Mouse (Mus musculus) embryonic facial prominence, embryonic 13.5 days (tissue): Measurements from ENCODE around the gene T. TPM values are rescaled to one million over a fixed set of nuclear protein-coding genes. Genes with fewer than 3 reads are reported as not detected.
"Not testable (repeated sequence)": the region's sequence is repeated elsewhere in the genome, so short reads cannot be mapped to it uniquely, and the experiment has no call there.

Source experiments
- ATAC-seq: fragments of 200-750 bp; cut with Nextera tagmentation; 2 replicates; pipeline ENCODE4 v1.8.0; 2017; ENCODE audit warnings: low read depth; ENCODE audit not compliant: insufficient number of reproducible peaks, insufficient read depth, low FRiP score, low TSS enrichment
- H3K27ac ChIP-seq: fragments of 300-500 bp; sonication (generic); 2 replicates; pipeline ENCODE4 v1.5.1; 2015; ENCODE audit warnings: moderate library complexity, mild to moderate bottlenecking, inconsistent platforms
- H3K27me3 ChIP-seq: fragments of 300-500 bp; sonication (generic); 2 replicates; pipeline ENCODE4 v1.6.1; 2015; ENCODE audit warnings: mild to moderate bottlenecking, inconsistent platforms
- H3K36me3 ChIP-seq: fragments of 300-500 bp; sonication (generic); 2 replicates; pipeline ENCODE4 v1.6.1; 2015; ENCODE audit warnings: mild to moderate bottlenecking, inconsistent platforms
- H3K4me1 ChIP-seq: fragments of 300-500 bp; sonication (generic); 2 replicates; pipeline ENCODE4 v1.6.1; 2015; ENCODE audit warnings: inconsistent platforms
- H3K4me2 ChIP-seq: fragments of 300-500 bp; sonication (generic); 2 replicates; pipeline ENCODE4 v1.6.1; 2015; ENCODE audit warnings: moderate library complexity, mild to moderate bottlenecking, inconsistent platforms
- H3K4me3 ChIP-seq: fragments of 300-500 bp; sonication (generic); 2 replicates; pipeline ENCODE4 v1.5.1; 2015; ENCODE audit warnings: mild to moderate bottlenecking, inconsistent platforms
- H3K9ac ChIP-seq: fragments of 300-500 bp; sonication (generic); 2 replicates; pipeline ENCODE4 v1.6.1; 2015; ENCODE audit warnings: mild to moderate bottlenecking, inconsistent platforms
- H3K9me3 ChIP-seq: fragments of 300-500 bp; sonication (generic); 2 replicates; pipeline ENCODE4 v1.6.1; 2016; ENCODE audit warnings: inconsistent platforms
- WGBS: fragments of 180-500 bp; shearing (Covaris S2); methylation state at CpG from one replicate; pipeline ENCODE4 v1.1.7; 2015; ENCODE audit warnings: mixed read lengths; 5-methylcytosine and 5-hydroxymethylcytosine counted together
- polyA plus RNA-seq: library from polyadenylated mRNA; unstranded; fragments of >200 nt; fragmentation: Nextera tagmentation; extraction: Ambion mirVana; gene quantifications from 2 replicates; pipeline ENCODE4 v1.2.1, GENCODE M21; 2015

Gene T
- 0.99 and 1.0 TPM in 2 replicates for polyA plus RNA-seq

DNA sequence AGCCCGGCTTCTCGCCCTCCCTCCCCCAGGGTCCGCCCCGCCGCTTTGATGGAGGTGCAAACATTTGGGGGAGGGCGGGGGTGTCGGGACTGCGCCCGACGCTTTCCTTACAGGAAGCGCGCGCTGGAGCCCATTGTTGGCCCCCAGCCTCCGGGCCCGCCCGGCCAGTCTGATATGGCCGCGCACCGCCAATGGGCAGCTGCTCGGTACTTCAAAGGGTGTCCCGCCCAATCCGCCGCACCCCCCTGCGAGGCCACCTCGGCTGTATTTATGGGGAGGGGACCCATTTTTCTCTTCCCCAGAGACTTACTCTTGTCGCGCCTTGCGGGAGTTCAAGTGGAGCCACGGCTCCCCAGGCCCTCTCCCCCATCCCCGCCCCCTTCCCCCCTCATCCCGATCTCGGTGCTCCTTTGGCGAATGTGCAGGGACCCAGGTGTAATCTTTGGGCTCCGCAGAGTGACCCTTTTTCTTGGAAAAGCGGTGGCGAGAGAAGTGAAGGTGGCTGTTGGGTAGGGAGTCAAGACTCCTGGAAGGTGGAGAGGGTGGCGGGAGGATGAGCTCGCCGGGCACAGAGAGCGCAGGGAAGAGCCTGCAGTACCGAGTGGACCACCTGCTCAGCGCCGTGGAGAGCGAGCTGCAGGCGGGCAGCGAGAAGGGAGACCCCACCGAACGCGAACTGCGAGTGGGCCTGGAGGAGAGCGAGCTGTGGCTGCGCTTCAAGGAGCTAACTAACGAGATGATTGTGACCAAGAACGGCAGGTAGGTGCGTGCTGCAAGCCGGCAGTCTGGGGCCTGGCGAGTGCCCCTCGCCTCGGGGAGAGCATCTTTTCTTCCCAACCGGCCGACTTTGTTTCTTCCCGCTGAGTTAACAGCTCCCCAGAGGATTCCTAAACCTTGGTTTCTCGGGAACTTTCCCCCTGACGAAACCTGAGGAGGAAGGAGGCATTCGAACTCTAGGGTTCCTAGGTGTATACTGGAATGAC, at the start of gene T:
Gene T, plus strand, starts transcription at position 446 of the 983 bp plus-strand sequence.
- 1% methylated on average over 60 of the region's 65 CpGs for WGBS
- H3K4me1 ChIP-seq, result peaks cover 20% of the 10 kb centered on the region
- H3K27me3 ChIP-seq, result peaks cover 100% of the 10 kb centered on the region
- no peak within 1 kb of the TSS for H3K27ac ChIP-seq
- H3K9ac ChIP-seq, result no peak within 1 kb of the TSS
- ATAC-seq, result no peak
- peak within 1 kb of the TSS; percentile 44 for H3K4me2 ChIP-seq
- peak within 1 kb of the TSS; percentile 21 for H3K4me3 ChIP-seq
- no peaks in the 10 kb centered on the region for H3K9me3 ChIP-seq
- H3K36me3 ChIP-seq, result no peaks in the 10 kb centered on the region

- no peak overlapping the region for H3K9ac ChIP-seq
- WGBS, result 93% methylated on average over 2 of the region's 2 CpGs
- ATAC-seq, result no peak
- no peaks in the 10 kb centered on the region for H3K36me3 ChIP-seq
- peaks cover 12% of the 10 kb centered on the region for H3K4me1 ChIP-seq
- H3K4me3 ChIP-seq, result no peak overlapping the region
- H3K27ac ChIP-seq, result no peak overlapping the region
- H3K9me3 ChIP-seq, result no peaks in the 10 kb centered on the region
- peaks cover 34% of the 10 kb centered on the region for H3K27me3 ChIP-seq
- no peak overlapping the region for H3K4me2 ChIP-seq
Measured at GRCm38 (mm10) chr17:8385441-8385840, 48.8 kb upstream of the T start.

DNA sequence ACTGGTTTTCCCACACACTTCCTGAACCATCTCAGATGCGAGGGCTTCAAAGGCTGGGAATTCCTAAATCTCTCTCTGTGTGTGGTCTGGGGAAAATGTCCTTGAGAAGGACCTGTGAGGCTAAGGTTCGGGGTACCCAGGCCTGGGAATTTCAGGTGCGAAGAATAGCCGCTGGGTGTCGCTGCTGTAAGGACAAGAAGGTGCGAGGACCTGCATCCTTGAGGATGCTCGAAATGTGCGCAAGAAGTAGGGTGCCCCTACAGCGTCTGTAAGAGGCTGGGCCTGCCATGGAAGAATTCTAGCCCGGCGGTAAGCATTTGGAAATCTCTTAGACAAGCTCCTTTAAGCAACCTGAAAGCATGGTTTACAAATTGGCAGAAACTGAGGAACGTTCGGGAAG, 45.8 kb upstream of the T start:
- no peak for ATAC-seq
- Histone ChIP-seq H3K27ac (no peak overlapping the region), H3K9me3 (no peaks in the 10 kb centered on the region), H3K4me1 (peaks cover 12% of the 10 kb centered on the region), H3K36me3 (no peaks in the 10 kb centered on the region), H3K4me3 (no peak overlapping the region), H3K4me2 (peak overlapping the region; percentile 43; the same call in 1 of the 2 replicates), H3K9ac (no peak overlapping the region), H3K27me3 (peaks cover 50% of the 10 kb centered on the region)
- WGBS, result 3% methylated on average over 13 of the region's 13 CpGs

GRCm38 (mm10) chr17:8388990-8389789, 45.0 kb upstream of the T start:
- Histone ChIP-seq H3K4me2 (peak overlapping the region; percentile 43), H3K27ac (no peak overlapping the region), H3K36me3 (no peaks in the 10 kb centered on the region), H3K4me3 (peak overlapping the region; percentile 17), H3K9me3 (no peaks in the 10 kb centered on the region), H3K27me3 (peaks cover 50% of the 10 kb centered on the region), H3K4me1 (peaks cover 12% of the 10 kb centered on the region), H3K9ac (0 out of 2 replicates have a peak overlapping the region, but pooled peaks have one; percentile 4)
- 1% methylated on average over 28 of the region's 28 CpGs for WGBS
- ATAC-seq, result no peak

DNA sequence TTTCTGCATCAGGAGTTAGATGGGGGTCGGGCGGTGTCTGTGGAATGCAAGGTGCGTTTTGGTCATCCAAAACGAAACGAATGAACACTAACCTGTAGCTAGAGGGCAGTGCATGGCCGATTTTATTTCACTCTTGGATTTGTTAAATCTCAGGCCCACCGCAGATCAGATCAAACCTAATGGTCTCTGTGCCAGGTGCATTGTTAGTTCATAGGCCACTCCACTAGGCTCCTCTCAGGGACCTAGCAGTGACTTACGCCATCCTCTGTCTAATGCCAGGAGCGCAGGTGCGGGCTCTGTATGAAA, 44.5 kb upstream of the T start:
- no peak overlapping the region; the same call in 1 of the 2 replicates for H3K4me3 ChIP-seq
- 5% methylated on average over 10 of the region's 10 CpGs for WGBS
- peak overlapping the region; percentile 43 for H3K4me2 ChIP-seq
- peaks cover 50% of the 10 kb centered on the region for H3K27me3 ChIP-seq
- no peaks in the 10 kb centered on the region for H3K36me3 ChIP-seq
- H3K4me1 ChIP-seq, result peaks cover 12% of the 10 kb centered on the region
- no peak for ATAC-seq
- no peak overlapping the region for H3K9ac ChIP-seq
- H3K9me3 ChIP-seq, result no peaks in the 10 kb centered on the region
- H3K27ac ChIP-seq, result no peak overlapping the region

DNA sequence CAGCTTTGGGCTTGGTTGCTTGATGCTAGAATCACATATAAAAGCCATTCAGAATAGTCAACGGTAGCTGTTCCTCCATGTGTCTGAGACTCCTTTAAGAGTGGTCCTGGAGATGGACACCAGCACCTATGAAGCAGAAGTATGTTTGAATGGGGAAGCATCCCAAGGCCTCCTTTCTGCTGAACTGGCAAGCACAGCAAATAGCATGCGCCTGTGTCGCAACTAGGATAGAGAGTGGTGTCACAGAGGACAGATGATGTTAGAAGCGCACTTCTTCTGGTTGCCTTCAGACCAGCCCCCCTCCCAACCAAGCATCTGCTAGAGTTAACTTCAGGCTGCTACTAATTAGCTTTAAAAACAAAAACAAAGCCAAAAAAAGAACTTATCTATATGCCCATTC, 43.7 kb upstream of the T start:
- Histone ChIP-seq H3K9me3 (no peaks in the 10 kb centered on the region), H3K36me3 (no peaks in the 10 kb centered on the region), H3K4me1 (peaks cover 12% of the 10 kb centered on the region), H3K27ac (no peak overlapping the region), H3K4me3 (no peak overlapping the region), H3K27me3 (peaks cover 50% of the 10 kb centered on the region), H3K9ac (no peak overlapping the region), H3K4me2 (no peak overlapping the region)
- ATAC-seq, result no peak
- WGBS, result 53% methylated on average over 4 of the region's 4 CpGs

DNA sequence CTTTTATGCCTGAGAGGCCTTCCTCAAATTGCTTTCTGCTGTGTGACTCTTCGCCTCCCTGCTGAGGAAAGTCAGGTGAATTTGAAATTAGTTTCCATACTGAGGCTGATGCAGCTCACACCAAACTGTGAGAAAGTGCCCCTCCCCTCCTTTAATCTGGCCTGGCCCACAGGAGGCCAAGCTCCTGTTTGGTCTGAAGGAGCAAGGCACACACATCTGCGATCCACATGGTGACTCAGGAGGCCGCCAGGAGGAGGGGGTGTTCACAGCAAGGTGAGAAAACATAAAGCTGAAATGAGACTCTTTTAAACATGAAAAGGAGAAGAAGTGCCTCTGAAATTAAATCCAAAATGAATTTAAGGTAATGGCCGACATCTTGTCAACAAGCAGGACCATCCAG, 37.9 kb upstream of the T start:
- Histone ChIP-seq H3K27me3 (peaks cover 8% of the 10 kb centered on the region), H3K9ac (no peak overlapping the region), H3K27ac (no peak overlapping the region), H3K9me3 (no peaks in the 10 kb centered on the region), H3K4me3 (no peak overlapping the region), H3K4me2 (no peak overlapping the region), H3K4me1 (no peaks in the 10 kb centered on the region), H3K36me3 (no peaks in the 10 kb centered on the region)
- 41% methylated on average over 4 of the region's 4 CpGs for WGBS
- ATAC-seq, result no peak

GRCm38 (mm10) chr17:8397946-8398345, 36.3 kb upstream of the T start:
- no peaks in the 10 kb centered on the region for H3K4me1 ChIP-seq
- no peak overlapping the region for H3K9ac ChIP-seq
- WGBS, result 58% methylated on average over 2 of the region's 2 CpGs
- H3K9me3 ChIP-seq, result no peaks in the 10 kb centered on the region
- H3K36me3 ChIP-seq, result no peaks in the 10 kb centered on the region
- no peak overlapping the region for H3K27ac ChIP-seq
- no peaks in the 10 kb centered on the region; the same call in 1 of the 2 replicates for H3K27me3 ChIP-seq
- no peak overlapping the region for H3K4me3 ChIP-seq
- H3K4me2 ChIP-seq, result no peak overlapping the region
- no peak for ATAC-seq

DNA sequence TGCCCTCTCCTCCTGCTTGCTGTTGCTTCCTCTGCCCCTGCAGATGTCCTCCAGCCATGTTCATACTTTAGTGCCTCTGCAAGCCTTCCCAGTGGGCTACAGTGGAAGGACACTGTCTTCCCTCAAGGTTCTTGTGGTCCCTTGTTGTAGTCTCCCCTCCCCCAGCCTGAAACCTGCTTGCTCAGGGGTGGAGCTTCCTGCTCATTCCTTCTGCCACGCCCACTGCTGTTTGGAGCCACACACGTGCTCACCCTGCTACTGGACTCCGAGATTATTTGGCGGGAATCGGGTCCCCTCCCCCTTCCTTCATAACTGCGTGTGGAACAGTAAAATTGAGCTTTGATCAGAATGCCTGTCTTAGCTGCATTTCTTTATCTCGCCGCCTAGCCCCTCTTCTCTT, 30.3 kb upstream of the T start:
- not testable (repeated sequence) for H3K27me3 ChIP-seq, H3K4me3 ChIP-seq, H3K36me3 ChIP-seq, H3K9me3 ChIP-seq, H3K4me2 ChIP-seq, H3K4me1 ChIP-seq, ATAC-seq, H3K9ac ChIP-seq, H3K27ac ChIP-seq
- 59% methylated on average over 8 of the region's 8 CpGs for WGBS

DNA sequence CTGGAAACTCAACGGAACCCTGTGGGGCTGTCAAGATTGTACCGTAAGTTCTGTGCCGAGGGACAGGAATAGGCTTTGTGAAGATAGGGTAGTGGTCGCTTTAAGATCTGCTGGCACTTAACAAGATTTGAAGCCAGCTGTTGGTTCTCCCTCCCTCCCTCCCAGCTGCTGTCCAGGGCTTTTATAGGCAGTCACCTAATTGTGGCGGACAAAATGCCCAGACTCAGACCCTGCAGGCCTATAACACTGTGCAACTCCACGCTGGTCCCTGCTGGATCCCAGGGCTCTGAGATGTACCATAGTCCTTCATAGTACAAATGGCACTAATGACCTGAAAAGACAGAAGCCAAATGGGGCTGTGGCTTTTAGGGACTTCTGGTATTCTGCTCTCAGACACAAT, 27.9 kb upstream of the T start:
- Histone ChIP-seq H3K4me3 (no peak overlapping the region), H3K9me3 (no peaks in the 10 kb centered on the region), H3K27ac (no peak overlapping the region), H3K36me3 (no peaks in the 10 kb centered on the region), H3K4me2 (no peak overlapping the region), H3K4me1 (peaks cover 11% of the 10 kb centered on the region), H3K27me3 (no peaks in the 10 kb centered on the region), H3K9ac (no peak overlapping the region)
- 27% methylated on average over 6 of the region's 6 CpGs for WGBS
- ATAC-seq, result no peak

DNA sequence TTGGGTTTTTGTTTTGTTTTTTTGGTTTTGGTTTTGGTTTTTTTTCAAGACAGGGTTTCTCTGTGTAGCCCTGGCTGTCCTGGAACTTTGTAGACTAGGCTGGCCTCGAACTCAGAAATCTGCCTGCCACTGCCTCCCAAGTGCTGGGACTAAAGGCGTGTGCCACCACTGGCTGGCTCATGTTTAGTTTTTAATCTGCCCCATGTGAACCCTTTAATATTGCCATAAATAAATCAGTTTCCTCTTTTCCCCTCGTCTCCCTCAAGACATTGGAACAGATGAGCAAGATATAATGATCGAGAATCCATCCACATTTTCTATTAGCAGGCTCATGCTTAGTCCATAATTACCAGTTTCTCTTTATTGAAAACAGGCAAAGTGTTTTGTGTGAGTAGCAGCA, 26.2 kb upstream of the T start:
- H3K9ac ChIP-seq, result 0 out of 2 replicates have a peak overlapping the region, but pooled peaks have one; percentile 40
- not testable (repeated sequence) for H3K36me3 ChIP-seq, H3K9me3 ChIP-seq, H3K4me3 ChIP-seq, H3K27me3 ChIP-seq, H3K4me2 ChIP-seq, ATAC-seq, H3K27ac ChIP-seq
- WGBS, result 46% methylated on average over 4 of the region's 4 CpGs
- peaks cover 11% of the 10 kb centered on the region for H3K4me1 ChIP-seq
